Mouse (Mus musculus): ENCODE data around the gene Pcp4.

Gene Pcp4

DNA sequence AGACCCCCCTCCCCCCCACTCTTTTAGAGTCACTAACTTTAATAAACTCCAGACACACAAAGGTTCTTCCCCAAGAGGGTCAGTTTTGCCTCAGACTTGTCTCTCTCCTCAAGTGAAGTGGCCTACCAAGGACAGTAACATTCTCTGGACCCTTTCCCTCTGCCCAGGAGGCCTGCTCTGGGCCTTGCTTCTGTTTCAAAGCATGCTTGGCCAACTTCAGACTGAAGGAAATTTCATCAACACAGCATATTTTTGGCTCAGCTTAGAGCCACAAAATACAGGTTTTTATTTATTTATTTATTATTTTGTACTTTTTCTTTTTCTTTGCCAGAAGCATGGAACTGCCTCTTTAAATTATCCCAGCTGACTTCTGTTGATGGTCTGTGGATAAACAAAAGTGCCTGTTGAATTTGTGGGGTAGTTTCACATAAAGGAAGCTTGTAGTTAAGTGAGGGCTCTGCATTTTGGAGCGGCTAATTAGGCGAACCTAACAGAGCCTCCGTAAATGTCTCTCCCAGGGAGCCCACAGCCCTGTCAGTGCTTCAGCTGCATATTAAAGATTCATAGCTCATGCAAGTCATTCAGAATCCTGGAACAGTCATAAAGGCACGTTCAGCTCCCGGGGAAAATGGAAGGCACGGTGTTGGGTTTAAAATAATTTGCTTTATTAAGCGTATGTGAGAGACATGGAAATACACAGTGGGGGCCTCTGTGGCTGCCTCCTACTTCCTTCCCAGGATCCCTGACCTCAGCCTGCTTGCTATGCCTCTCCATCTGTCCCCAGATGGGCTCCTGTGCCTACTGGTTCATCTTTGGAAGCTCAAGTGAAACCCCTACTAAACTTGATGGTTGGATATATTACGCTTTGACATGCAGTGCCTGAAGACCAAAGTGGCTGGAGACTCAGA lies 96.2 kb downstream of the Pcp4 start:
- no peak for DNase-seq (ENCODE audit: low read depth, low spot score)

DNA sequence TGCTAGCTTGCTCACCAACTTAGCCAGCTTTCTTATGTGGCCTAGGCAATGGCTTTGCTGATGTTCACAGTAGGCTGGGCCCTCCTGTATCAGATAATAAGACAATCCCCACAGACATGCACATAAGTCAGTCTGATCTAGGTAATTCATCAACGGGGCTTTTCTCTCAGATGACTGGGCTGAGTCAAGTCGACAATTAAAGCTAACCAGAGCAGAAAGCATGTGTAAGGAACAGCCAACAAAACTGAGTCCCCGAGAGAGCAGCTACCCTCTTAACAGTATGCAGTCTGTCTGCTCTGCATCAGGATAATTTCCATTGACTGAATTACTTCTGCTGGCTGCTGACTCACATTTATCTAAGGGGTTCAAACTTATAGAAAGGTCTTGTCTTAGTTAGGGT lies 100.0 kb downstream of the Pcp4 start:
- DNase-seq (ENCODE audit: low read depth, low spot score), result no peak
